Mouse (Mus musculus): ENCODE data around the gene Pagr1b.

Pagr1b gene

DNA sequence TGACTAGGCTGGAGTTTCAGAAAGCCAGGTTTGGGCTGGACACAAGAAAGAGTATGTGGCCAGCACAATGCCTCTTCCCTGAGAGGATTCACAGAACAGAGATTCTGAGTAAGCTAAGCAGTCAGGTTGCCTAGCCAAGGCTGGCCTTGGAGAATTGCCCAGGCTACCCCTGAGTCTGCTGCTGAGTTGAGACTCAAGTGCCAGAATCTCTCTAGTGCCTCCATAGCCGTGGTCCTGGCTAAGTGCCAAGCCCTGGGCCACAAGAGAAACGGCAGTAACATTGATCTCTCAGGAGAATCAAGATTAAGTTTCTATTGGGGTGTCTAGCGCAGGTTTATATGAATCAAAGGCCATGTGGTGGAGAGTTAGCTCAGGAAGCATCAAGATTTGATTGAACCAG, 50.7 kb downstream of the Pagr1b start:
- in situ Hi-C loops (cut with MboI; ENCODE audit: unreplicated experiment in 2 of 2), result loop anchor here in 1 of 2 experiments (25.0 kb wide), 1 partner anchor 128 kb away; the partner anchor contains the start of genes 4930451I11Rik and Doc2a

DNA sequence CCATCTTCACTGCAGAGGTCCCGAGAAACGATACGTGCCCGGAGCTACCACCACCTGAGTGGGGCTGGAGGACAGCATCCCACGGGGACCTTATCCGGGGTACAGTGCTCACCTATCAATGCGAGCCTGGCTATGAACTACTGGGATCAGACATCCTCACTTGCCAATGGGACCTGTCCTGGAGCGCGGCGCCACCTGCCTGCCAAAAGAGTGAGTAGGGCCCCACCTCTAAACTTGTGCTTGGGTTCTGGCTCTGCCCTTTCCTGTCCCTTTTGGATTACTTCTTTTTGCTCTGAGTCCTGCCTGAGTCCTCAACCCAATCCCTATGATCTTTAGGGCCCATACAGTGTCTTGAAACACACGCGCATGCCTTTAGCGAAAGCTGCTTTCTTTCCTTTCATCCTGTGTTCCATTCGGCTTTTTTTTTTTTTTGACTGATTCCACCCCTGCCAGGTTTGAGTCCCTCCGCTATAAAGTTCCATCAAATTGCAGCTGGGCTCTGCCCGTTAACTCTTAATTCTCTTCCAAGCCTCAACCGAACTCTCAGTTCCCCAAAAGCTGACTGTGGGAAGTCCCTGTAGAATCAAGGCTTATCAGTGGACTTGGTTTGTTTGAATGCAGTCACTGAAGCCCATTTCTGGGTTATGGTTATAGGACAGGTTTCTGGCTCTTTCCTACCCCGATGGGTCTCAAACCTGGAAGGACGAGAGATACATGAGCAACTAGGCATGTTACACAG, 52.6 kb downstream of the Pagr1b start:
- in situ Hi-C loops (cut with MboI; ENCODE audit: unreplicated experiment in 2 of 2), result loop anchor here in 1 of 2 experiments (25.0 kb wide), 1 partner anchor 126 kb away; the partner anchor contains the start of genes 4930451I11Rik and Doc2a

- in situ Hi-C loops (cut with MboI; ENCODE audit: unreplicated experiment in 2 of 2), result loop anchor here in 1 of 2 experiments (25.0 kb wide), 1 partner anchor 125 kb away; the partner anchor contains the start of genes 4930451I11Rik and Doc2a
These were observed 54.3 kb downstream of the Pagr1b start for GRCm38 (mm10) chr7:126961965-126962364.

- in situ Hi-C loops (cut with MboI; ENCODE audit: unreplicated experiment in 2 of 2), result loop anchor here in 1 of 2 experiments (25.0 kb wide), 1 partner anchor 124 kb away; the partner anchor contains the start of genes 4930451I11Rik and Doc2a
These were observed 55.2 kb downstream of the Pagr1b start for GRCm38 (mm10) chr7:126961095-126961494.

GRCm38 (mm10) chr7:126959780-126960179, 56.5 kb downstream of the Pagr1b start:
- in situ Hi-C loops (cut with MboI; ENCODE audit: unreplicated experiment in 2 of 2), result loop anchor here (10.0 to 25.0 kb wide), 2 partner anchors 45 to 122 kb away; partner anchors contain the start of genes 4930451I11Rik (in 1 of the 2) and Doc2a (in 1 of the 2)

GRCm38 (mm10) chr7:126955125-126955524, 61.2 kb downstream of the Pagr1b start:
- in situ Hi-C loops (cut with MboI; ENCODE audit: unreplicated experiment in 2 of 2), result loop anchor here (10.0 to 25.0 kb wide), 2 partner anchors 50 to 118 kb away; partner anchors contain the start of genes 4930451I11Rik (in 1 of the 2) and Doc2a (in 1 of the 2)

DNA sequence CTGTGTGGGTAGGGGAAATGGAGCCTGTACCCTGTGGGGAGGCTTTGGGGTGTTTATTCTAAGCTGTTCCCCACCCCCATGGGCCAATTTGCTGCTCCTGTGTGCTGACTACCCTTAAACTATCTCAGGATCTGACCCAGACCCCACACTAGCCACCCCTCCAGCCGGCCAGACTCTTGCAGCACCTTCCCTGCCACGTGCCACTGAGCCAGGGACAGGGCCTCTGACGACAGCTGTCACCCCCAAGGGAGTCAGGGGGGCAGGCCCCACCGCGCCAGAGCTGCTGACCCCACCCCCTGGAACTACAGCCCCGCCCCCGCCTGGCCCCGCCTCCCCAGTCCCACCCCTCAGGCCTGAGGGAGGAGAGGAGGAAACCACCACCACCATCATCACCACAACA, 63.6 kb downstream of the Pagr1b start:
- in situ Hi-C loops (cut with MboI; ENCODE audit: unreplicated experiment in 2 of 2), result loop anchor here (10.0 to 25.0 kb wide), 2 partner anchors 52 to 115 kb away; partner anchors contain the start of genes 4930451I11Rik (in 1 of the 2) and Doc2a (in 1 of the 2)

DNA sequence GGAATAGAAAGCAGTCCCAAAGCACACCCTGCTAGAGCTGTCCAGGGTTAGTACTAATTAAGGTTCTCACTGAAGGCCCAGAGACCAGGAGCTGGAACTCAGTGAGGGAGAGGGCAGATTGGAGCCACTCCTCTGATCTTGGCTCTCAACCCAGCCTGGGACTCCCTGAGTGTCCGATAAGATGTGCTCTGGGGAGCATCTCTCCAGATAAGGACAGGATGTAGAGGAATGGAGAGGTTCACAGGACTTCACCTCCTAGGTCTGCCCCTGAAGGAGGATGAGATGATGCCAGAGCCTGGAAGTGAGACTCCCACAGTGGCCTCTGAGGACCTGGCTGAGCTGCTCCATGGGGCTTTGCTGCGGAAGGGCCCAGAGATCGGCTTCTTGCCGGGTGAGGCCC, 64.5 kb downstream of the Pagr1b start:
- in situ Hi-C loops (cut with MboI; ENCODE audit: unreplicated experiment in 2 of 2), result loop anchor here (10.0 to 25.0 kb wide), 2 partner anchors 53 to 114 kb away; partner anchors contain the start of genes 4930451I11Rik (in 1 of the 2) and Doc2a (in 1 of the 2)

Data from v-Abl transformed pro-B cells (cell line).